Mouse (Mus musculus) G1E (cell line): ENCODE measurements at regions not wholly inside any gene's neighbourhood (a gene's known extent, or its start where the extent isn't known, plus 50 kb on each side); places are given as distances from the start of the nearest gene placed in this dataset.

Source experiments
- ATAC-seq: 2 replicates; pipeline ENCODE4 v1.8.0; 2016; ENCODE audit warnings: mild to moderate bottlenecking; ENCODE audit not compliant: insufficient number of reproducible peaks, poor library complexity, low FRiP score, severe bottlenecking; ENCODE audit errors: extremely low read depth
- DNase-seq: peaks from one replicate; pipeline ENCODE4 v3.0.0; 2012; ENCODE audit warnings: low spot score
- H3K27me3 ChIP-seq: 2 replicates; pipeline ENCODE4 v1.6.1; 2012; ENCODE audit warnings: mild to moderate bottlenecking, low read length, inconsistent platforms; ENCODE audit not compliant: insufficient read depth
- H3K36me3 ChIP-seq: replicated peaks from 2 replicates; pipeline ENCODE3; 2012; ENCODE audit warnings: mild to moderate bottlenecking, inconsistent platforms
- H3K4me1 ChIP-seq: 2 replicates; pipeline ENCODE4 v1.6.1; 2012; ENCODE audit warnings: low read depth, low read length, inconsistent platforms, mixed read lengths; ENCODE audit not compliant: insufficient read depth
- H3K4me3 ChIP-seq: 2 replicates; pipeline ENCODE4 v1.5.1; 2012; ENCODE audit warnings: low read depth, mild to moderate bottlenecking, inconsistent platforms, low read length, moderate library complexity, mixed read lengths
- H3K9me3 ChIP-seq: replicated peaks from 2 replicates; pipeline ENCODE4 v1.6.1; 2012; ENCODE audit warnings: inconsistent platforms
- CTCF ChIP-seq: IDR thresholded peaks from 2 replicates; pipeline ENCODE4 v1.5.1; 2012; ENCODE audit warnings: low read depth, low read length, inconsistent platforms, mixed read lengths
- GATA1 ChIP-seq: IDR thresholded peaks from 2 replicates; pipeline ENCODE4 v1.6.1; 2012; ENCODE audit warnings: borderline replicate concordance, low read length, inconsistent platforms, mixed read lengths
- GATA2 ChIP-seq: IDR thresholded peaks from 2 replicates; pipeline ENCODE4 v1.6.1; 2012; ENCODE audit warnings: low read depth, low read length, inconsistent platforms, borderline replicate concordance
- POLR2AphosphoS5 ChIP-seq: IDR thresholded peaks from 2 replicates; pipeline ENCODE4 v1.6.1; 2012; ENCODE audit warnings: low read depth, low read length, inconsistent platforms; ENCODE audit not compliant: insufficient replicate concordance
- TAL1 ChIP-seq: conservative IDR thresholded peaks from 2 replicates; pipeline ENCODE4 v1.6.1; 2012; ENCODE audit warnings: low read depth, low read length, inconsistent platforms, mixed read lengths

DNA sequence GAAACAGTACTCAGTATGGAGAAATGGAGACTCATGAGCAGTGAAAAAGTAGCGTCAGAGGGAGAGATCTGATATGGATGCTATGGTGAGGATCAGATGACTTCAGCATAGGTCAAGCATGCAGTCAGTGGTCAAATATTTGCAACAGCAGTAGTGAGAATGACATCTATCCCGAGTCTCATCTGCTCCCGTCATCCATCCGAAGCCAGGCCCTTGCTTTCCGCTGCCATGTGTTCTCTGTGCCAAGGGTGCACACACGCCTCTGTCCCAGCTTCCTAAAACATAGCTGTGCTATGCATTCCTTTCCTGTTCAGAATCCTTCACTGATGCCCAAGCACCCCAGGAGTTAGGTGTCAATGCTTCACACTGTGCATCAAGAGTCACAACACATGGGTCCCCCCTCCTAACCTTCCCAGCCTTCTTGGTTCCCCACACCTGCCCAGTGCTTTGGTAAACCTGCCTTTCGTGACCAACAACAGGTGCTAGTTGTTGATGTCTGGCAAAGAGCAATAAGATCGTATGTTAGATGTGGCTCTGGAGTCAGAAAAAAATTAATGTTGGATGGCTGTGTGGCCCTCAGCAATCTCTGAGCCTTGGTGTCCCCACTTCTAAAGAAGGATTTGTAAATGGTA is 85.1 kb upstream of the Bcl6 start:
- TF ChIP-seq POLR2AphosphoS5 (no peak), GATA2 (no peak), CTCF (no peak), TAL1 (no peak), GATA1 (no peak)

DNA sequence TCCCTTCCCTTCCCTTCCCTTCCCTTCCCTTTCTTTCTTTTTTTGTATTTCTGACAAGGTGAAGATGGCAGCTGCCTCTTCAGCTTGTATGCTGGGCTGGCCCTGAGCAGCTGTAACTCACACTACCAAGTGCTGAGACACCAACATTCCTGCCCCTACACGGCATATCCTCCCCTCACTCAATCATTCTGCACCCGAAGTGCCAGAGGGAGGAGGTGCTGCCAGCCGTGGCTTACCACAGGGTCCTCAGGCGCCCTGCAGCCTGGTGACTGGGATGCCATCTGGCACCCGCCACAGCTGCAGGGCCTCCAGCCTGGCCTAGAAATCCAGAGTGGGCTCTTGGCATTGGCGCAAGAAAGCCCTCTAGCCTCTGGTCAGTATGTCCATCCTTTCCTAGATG is 84.4 kb upstream of the Bcl6 start:
- ATAC-seq (no peak), DNase-seq (no peak)
- Histone ChIP-seq H3K9me3 (peaks cover 47% of the 10 kb centered on the region), H3K4me3 (no peak overlapping the region), H3K27me3 (no peaks in the 10 kb centered on the region), H3K4me1 (no peaks in the 10 kb centered on the region), H3K36me3 (no peaks in the 10 kb centered on the region)
- no peak for TF ChIP-seq POLR2AphosphoS5
- TF ChIP-seq CTCF: no peak
- no peak for TF ChIP-seq TAL1
- no peak for TF ChIP-seq GATA1
- no peak for TF ChIP-seq GATA2

More for the DNA sequence above, 85.1 kb upstream of the Bcl6 start:
- ATAC-seq: no peak
- H3K36me3 ChIP-seq: no peaks in the 10 kb centered on the region
- no peak for DNase-seq
- H3K9me3 ChIP-seq: peaks cover 49% of the 10 kb centered on the region
- no peak overlapping the region for H3K4me3 ChIP-seq
- H3K27me3 ChIP-seq: no peaks in the 10 kb centered on the region
- no peaks in the 10 kb centered on the region for H3K4me1 ChIP-seq

DNA sequence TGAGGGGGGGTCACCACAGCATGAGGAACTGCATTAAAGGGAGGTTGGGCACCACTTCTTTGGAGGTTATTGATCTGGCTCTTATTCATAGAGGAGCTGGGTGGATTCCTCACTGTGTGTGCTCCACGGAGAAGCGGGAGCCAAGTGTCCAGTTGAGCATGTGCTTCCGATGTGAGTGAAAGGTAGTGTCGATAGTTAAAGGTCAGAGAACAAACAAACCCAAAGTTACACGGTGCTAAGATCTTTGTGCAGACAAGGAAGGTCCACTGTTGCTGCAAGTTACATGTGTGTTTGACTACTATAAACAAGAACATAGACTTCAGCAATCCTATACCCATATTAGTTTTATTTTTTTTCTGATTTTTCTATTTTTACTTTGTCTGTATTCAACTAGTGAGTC is 80.8 kb upstream of the Bcl6 start:
- DNase-seq (no peak), ATAC-seq (no peak)
- Histone ChIP-seq H3K9me3 (peaks cover 34% of the 10 kb centered on the region), H3K36me3 (no peaks in the 10 kb centered on the region), H3K4me1 (no peaks in the 10 kb centered on the region), H3K27me3 (no peaks in the 10 kb centered on the region), H3K4me3 (no peak overlapping the region)
- TF ChIP-seq TAL1 (no peak), CTCF (no peak)

DNA sequence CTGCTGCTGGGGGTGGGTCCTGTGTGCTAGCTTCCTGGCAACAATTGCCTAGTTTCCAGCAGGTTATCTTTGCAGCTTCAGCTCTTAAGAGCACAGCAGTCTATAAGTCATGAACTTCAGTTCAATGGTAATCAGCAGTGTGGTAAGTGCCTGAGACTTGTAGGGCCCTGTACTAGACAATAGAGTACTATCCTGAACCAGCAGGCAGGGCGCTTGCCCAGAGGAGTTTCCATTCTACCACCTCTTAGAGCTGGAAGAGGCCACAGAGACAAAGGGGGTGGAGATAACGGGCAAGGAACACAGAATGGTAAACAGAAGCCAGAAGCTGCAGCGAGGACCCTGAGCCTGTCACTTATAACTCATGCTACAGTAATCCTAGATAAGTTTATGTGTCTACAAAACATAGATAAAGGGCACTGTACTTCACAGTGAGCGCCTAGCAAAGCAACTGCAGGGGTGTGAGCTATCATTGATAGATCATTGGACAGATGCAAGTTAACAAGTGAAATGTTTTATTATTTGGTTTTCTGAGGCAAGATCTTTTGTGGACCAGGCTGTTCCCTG is 79.7 kb upstream of the Bcl6 start:
- peaks cover 27% of the 10 kb centered on the region for H3K9me3 ChIP-seq
- DNase-seq: no peak
- TF ChIP-seq GATA2 (no peak), POLR2AphosphoS5 (no peak), CTCF (no peak), GATA1 (no peak), TAL1 (no peak)
- no peaks in the 10 kb centered on the region for H3K4me1 ChIP-seq
- ATAC-seq: no peak
- no peaks in the 10 kb centered on the region for H3K36me3 ChIP-seq
- H3K4me3 ChIP-seq: no peak overlapping the region
- H3K27me3 ChIP-seq: no peaks in the 10 kb centered on the region

DNA sequence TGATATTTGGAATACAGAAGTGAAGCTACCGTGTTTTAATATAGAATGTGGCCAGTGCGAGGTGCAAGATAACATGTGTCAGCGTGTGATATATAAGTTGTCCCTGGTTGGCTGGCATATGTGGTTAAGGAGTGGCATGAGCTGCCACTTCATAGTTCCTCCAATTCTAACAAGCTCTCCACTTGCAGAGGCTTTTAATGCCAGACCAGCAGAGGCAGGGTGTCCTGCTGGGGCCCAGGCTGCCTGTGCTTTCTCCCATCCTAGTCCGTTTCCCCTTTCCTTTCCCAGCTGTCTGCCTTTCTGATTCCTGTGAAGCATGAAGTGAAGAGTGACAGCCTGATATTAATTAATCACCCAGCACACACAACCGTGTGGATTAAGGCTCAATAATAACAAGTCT is 73.7 kb upstream of the Bcl6 start:
- TF ChIP-seq GATA1: no peak
- TF ChIP-seq POLR2AphosphoS5: no peak
- TF ChIP-seq CTCF: no peak
- TF ChIP-seq TAL1: no peak
- TF ChIP-seq GATA2: no peak
- H3K27me3 ChIP-seq: no peaks in the 10 kb centered on the region
- H3K4me3 ChIP-seq: no peak overlapping the region
- no peak for DNase-seq
- no peak for ATAC-seq
- H3K36me3 ChIP-seq: no peaks in the 10 kb centered on the region
- peaks cover 29% of the 10 kb centered on the region for H3K9me3 ChIP-seq
- H3K4me1 ChIP-seq: no peaks in the 10 kb centered on the region

DNA sequence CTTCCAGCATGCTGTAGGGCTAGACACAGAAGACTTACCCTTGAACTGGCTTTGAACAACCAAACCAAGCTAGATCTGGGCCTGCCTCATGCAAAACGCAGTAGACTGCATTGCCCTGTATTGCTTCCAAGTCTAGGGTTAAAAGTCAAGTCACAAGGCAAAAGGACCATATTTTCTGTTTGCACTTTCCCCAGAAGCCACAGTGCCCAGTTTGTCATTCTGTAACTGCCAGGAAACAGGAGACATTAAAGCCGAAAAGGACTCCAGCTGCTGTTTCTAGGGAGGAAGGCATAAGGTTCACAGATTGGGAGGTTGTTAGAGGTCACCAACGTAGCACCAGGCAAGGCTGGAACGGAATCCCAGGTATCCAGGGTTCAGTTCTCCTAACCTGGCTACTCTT is 72.8 kb upstream of the Bcl6 start:
- DNase-seq: no peak
- no peaks in the 10 kb centered on the region for H3K36me3 ChIP-seq
- H3K4me1 ChIP-seq: no peaks in the 10 kb centered on the region
- TF ChIP-seq TAL1 (no peak), POLR2AphosphoS5 (no peak), GATA1 (no peak), CTCF (no peak), GATA2 (no peak)
- peaks cover 32% of the 10 kb centered on the region for H3K9me3 ChIP-seq
- no peak overlapping the region for H3K4me3 ChIP-seq
- ATAC-seq: no peak
- H3K27me3 ChIP-seq: no peaks in the 10 kb centered on the region

DNA sequence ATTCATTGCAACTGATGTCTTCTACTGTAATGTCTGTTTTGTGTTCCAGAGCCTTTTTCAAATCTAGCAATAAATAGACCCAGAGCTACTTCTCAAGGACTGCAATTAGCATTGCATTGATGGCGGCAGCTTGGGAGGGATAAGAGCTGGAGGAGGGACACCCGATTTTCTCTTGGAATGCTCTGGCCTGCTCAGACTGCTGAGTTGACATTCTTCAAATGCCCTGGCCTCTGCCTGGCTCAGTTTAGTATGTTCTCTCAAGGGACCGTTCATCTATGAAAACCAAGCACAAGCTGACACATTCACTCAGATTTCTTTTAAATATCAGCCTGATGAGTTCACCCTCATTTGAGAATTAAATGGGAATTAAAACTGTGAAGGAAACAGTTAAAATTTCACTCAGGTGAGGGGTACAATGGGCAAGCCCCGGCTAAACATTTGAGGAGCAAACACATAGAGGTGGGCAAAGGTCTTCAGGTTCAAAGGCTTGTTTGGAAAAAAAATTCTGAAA is 70.5 kb upstream of the Bcl6 start:
- ATAC-seq (no peak), DNase-seq (no peak)
- Histone ChIP-seq H3K27me3 (no peaks in the 10 kb centered on the region), H3K4me3 (no peak overlapping the region), H3K4me1 (no peaks in the 10 kb centered on the region), H3K9me3 (peaks cover 44% of the 10 kb centered on the region), H3K36me3 (no peaks in the 10 kb centered on the region)
- TF ChIP-seq GATA2: no peak
- no peak for TF ChIP-seq POLR2AphosphoS5
- TF ChIP-seq CTCF: no peak
